Mouse (Mus musculus) limb, embryonic 12.5 days (tissue): ENCODE data around the gene Setx. TPM values are rescaled to one million over a fixed set of nuclear protein-coding genes. Genes with fewer than 3 reads are reported as not detected.

Experiments
- ATAC-seq: fragments of 200-750 bp; cut with Nextera tagmentation; 2 replicates; pipeline ENCODE4 v1.8.0; 2017; ENCODE audit warnings: low read depth, moderate TSS enrichment; ENCODE audit not compliant: insufficient number of reproducible peaks, insufficient read depth, low FRiP score, low TSS enrichment
- H3K27ac ChIP-seq: fragments of 300-500 bp; sonication (generic); 2 replicates; pipeline ENCODE4 v1.5.1; 2016; ENCODE audit warnings: mild to moderate bottlenecking, moderate library complexity
- H3K27me3 ChIP-seq: fragments of 300-500 bp; sonication (generic); 2 replicates; pipeline ENCODE4 v1.6.1; 2016; ENCODE audit warnings: mild to moderate bottlenecking, moderate library complexity
- H3K36me3 ChIP-seq: fragments of 300-500 bp; sonication (generic); 2 replicates; pipeline ENCODE4 v1.6.1; 2016; ENCODE audit warnings: mild to moderate bottlenecking, moderate library complexity
- H3K4me1 ChIP-seq: fragments of 300-500 bp; sonication (generic); replicated peaks from 2 replicates; pipeline ENCODE4 v1.6.1; 2016
- H3K4me2 ChIP-seq: fragments of 300-500 bp; sonication (generic); 2 replicates; pipeline ENCODE4 v1.6.1; 2016; ENCODE audit warnings: mild to moderate bottlenecking, moderate library complexity
- H3K4me3 ChIP-seq: fragments of 300-500 bp; sonication (generic); replicated peaks from 2 replicates; pipeline ENCODE4 v1.5.1; 2016; ENCODE audit warnings: mild to moderate bottlenecking
- H3K9ac ChIP-seq: fragments of 300-500 bp; sonication (generic); replicated peaks from 2 replicates; pipeline ENCODE4 v1.6.1; 2016; ENCODE audit warnings: mild to moderate bottlenecking, moderate library complexity
- H3K9me3 ChIP-seq: fragments of 300-500 bp; sonication (generic); 2 replicates; pipeline ENCODE4 v1.6.1; 2016; ENCODE audit warnings: mild to moderate bottlenecking, moderate library complexity
- WGBS: fragments of 180-500 bp; shearing (Covaris S2); methylation state at CpG from one replicate; pipeline ENCODE4 v1.1.7; 2016; 5-methylcytosine and 5-hydroxymethylcytosine counted together
- polyA plus RNA-seq: library from polyadenylated mRNA; unstranded; fragments of >200 nt; fragmentation: Nextera tagmentation; extraction: Ambion mirVana; gene quantifications from 2 replicates; pipeline ENCODE4 v1.2.1, GENCODE M21; 2016

Setx gene
- polyA plus RNA-seq, 1 experiment from 2014 or later: 14.8 TPM

DNA sequence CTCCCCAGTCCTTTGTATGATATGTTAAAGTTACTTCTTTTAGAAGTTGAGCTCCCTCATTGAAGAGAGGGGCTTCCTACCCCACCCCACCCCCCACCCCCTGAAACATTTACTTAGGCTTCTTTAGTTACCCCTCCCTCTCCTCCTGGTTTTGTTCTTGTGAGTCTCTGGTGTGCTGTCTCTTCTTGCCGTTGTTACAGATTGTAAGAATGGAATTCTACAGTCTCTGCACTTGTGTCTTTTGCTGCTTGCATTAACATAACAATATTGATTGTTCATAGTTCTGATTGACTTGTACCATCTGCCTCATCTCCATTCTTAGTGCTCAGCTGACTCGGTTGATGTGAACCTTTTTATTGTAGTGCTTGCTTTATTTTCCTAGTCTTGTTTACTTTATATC is 28.0 kb downstream of the Setx start:
- H3K36me3 ChIP-seq: peaks cover 90% of the 10 kb centered on the region
- ATAC-seq: no peak
- no peaks in the 10 kb centered on the region for H3K9me3 ChIP-seq
- H3K4me2 ChIP-seq: no peak overlapping the region
- H3K27ac ChIP-seq: no peak overlapping the region
- H3K27me3 ChIP-seq: no peaks in the 10 kb centered on the region
- H3K9ac ChIP-seq: no peak overlapping the region
- no peaks in the 10 kb centered on the region for H3K4me1 ChIP-seq
- 90% methylated on average over 2 of the region's 2 CpGs for WGBS
- H3K4me3 ChIP-seq: no peak overlapping the region

DNA sequence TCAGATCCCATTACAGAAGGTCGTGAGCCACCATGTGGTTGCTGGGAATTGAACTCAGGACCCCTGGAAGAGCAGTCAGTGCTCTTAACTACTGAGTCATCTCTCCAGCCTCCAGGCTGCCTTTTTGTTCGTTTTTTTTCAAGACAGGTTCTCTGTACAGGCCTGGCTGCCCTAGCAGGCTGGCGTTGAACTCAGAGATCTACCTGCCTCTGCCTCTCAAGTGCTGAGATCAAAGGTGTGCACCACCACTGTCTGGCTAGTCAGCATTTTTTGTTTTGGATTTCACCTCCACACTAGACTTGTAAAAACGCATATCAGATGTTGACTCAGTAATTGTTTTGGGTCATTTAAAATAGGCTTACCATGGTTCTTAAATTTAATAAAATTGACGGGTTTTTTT is 44.1 kb downstream of the Setx start:
- H3K4me2 ChIP-seq: no peak overlapping the region
- H3K27me3 ChIP-seq: no peaks in the 10 kb centered on the region
- no peak for ATAC-seq
- no peaks in the 10 kb centered on the region for H3K4me1 ChIP-seq
- no peak overlapping the region for H3K27ac ChIP-seq
- H3K36me3 ChIP-seq: peaks cover 77% of the 10 kb centered on the region
- H3K4me3 ChIP-seq: no peak overlapping the region
- no peak overlapping the region for H3K9ac ChIP-seq
- H3K9me3 ChIP-seq: no peaks in the 10 kb centered on the region
- 88% methylated on average over 5 of the region's 5 CpGs for WGBS

DNA sequence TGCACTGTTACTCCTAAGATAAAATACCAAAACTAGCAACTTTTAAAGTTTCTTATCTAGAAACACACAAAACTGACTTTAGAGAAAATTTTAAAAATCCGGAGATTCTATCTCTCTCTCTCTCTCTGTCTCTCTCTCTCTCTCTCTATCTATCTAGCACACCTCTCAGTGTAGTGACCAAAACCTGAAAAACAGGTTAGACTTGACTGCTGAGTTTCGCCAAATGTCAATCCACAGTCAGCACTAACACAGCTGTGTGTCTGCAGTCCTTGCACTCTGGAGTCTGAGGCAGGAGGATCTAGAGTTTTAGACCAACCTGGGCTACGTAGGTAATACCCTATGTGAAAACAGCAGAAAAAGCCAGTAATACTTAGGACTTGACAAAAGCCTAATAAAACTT is 50.9 kb downstream of the Setx start:
- Histone ChIP-seq H3K4me1 (no peaks in the 10 kb centered on the region), H3K9ac (no peak overlapping the region), H3K4me3 (no peak overlapping the region), H3K27me3 (no peaks in the 10 kb centered on the region), H3K4me2 (no peak overlapping the region), H3K36me3 (peaks cover 86% of the 10 kb centered on the region), H3K9me3 (no peaks in the 10 kb centered on the region), H3K27ac (no peak overlapping the region)
- WGBS: 87% methylated on average over 3 of the region's 3 CpGs
- no peak for ATAC-seq

DNA sequence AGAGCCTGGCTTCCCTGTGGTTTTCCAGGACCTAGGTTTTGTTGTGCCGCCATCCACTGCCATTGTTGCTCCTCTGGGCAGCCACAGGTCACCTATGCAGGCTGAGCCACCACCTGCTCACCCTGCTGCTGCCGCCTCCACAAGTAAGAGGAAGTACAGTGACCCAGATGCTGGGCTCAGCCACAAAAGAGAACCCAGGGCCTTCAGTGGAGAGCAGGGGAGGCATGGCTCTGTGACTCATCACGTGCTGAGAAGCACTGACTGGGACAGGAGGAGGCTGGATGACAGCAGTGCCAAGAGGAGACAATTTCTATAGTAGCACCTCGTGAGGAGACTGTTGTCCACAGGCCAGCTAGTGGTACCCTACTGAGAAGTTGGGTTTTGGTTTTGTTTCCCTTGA is 55.8 kb downstream of the Setx start:
- H3K27me3 ChIP-seq: no peaks in the 10 kb centered on the region
- H3K4me2 ChIP-seq: no peak overlapping the region
- peaks cover 72% of the 10 kb centered on the region for H3K36me3 ChIP-seq
- H3K9me3 ChIP-seq: no peaks in the 10 kb centered on the region
- H3K9ac ChIP-seq: no peak overlapping the region
- H3K4me3 ChIP-seq: no peak overlapping the region
- H3K4me1 ChIP-seq: no peaks in the 10 kb centered on the region
- WGBS: 92% methylated on average over 4 of the region's 4 CpGs
- no peak for ATAC-seq
- H3K27ac ChIP-seq: no peak overlapping the region

DNA sequence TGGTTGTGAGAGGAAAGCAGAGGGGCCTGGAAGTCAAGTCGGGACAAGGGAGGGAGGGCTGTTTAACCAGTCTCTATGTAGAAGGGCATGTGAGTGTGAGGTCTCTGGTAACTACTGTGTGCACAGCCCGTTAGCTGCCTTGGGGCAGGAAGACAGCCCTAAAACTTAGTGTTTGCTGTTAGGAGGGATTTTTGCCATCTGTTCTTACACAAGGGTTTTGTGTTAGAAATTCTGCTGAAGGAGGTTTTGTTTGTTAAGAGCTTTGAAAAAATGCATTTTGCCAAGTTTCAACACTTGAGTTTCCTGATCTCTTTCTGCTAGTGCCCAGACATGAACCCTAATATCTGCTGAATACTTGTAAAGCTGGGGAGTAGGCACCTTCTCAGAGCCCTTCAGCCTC is 57.1 kb downstream of the Setx start:
- Histone ChIP-seq H3K4me2 (no peak overlapping the region), H3K4me1 (no peaks in the 10 kb centered on the region), H3K4me3 (no peak overlapping the region), H3K27me3 (no peaks in the 10 kb centered on the region), H3K27ac (no peak overlapping the region), H3K36me3 (peaks cover 61% of the 10 kb centered on the region), H3K9me3 (no peaks in the 10 kb centered on the region), H3K9ac (no peak overlapping the region)
- 85% methylated on average over 2 of the region's 2 CpGs for WGBS
- ATAC-seq: no peak

DNA sequence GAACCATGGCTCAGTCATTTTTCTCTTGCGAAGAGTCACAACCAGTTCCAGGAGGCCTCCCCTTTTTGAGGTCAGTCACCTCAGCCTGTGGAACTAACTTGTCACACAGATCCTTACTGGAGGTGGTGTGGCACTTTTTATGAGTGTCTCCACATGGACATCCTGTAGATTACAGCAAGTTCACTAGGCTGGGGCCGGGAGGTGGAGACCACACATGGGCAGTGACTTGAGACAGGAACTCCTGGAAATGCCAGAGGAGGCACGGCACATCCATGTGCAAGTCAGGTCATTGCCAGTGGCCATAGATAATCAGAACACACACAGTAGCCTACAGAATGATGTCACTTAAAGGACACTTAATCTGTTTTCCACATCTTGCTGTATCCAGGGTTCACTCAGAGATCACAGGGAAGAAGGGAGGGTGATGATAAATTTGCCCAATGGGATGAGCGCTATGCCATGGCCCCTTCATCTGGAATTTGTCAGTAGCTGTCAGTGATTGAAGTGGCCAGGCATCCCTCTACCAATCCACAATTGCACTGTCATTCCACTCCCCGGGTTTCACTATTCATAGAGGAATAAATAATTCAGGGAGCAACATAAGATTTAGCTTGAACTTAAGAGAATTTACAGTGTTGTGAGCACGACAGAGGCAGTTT is 59.4 kb downstream of the Setx start:
- Histone ChIP-seq H3K36me3 (peaks cover 38% of the 10 kb centered on the region), H3K27me3 (no peaks in the 10 kb centered on the region), H3K4me3 (no peak overlapping the region), H3K4me2 (no peak overlapping the region), H3K27ac (no peak overlapping the region), H3K4me1 (no peaks in the 10 kb centered on the region), H3K9ac (no peak overlapping the region), H3K9me3 (no peaks in the 10 kb centered on the region)
- 57% methylated on average over 6 of the region's 6 CpGs for WGBS
- ATAC-seq: no peak

DNA sequence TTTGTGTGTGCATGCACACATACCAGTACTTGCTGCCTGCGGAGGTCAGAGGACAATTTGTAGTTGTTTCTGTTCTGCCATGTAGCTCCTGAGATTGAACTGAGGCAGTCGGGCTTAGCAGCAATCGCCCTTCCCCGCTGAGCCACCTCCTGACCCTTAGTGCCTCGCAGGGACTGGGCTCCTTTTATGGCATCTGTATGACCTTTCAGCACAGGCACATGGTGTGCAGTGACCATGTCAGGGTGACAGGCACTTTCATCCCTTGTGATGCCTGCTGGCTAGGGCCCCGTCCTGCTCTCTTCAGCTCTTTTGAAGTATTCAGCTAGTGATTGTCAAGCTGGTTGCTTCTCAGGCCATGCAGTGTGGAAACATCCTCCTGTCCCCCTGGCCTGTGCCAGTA is 62.2 kb downstream of the Setx start:
- 37% methylated on average over 6 of the region's 6 CpGs for WGBS
- H3K4me3 ChIP-seq: no peak overlapping the region
- ATAC-seq: no peak

DNA sequence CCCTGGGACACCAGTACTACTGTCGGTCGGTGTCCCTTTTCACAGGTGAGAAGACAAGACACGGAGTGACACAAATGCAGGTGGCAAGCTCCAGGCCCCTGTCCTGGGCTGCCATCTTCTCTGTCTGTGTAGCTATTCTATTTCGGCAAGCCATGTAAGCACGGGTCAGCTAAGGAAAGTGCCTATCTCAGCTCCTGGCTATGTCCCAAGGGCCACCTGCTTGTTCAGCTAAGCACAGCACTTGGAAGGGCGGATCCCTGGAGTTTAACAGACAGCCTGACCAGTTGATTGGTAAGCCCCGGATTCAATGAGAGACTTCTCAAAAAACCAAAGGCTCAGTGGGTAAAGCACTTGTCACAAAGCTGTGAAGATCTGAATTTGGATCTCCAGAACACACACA is 66.4 kb downstream of the Setx start:
- Histone ChIP-seq H3K4me3 (no peak overlapping the region), H3K36me3 (no peaks in the 10 kb centered on the region), H3K27ac (no peak overlapping the region), H3K4me2 (no peak overlapping the region), H3K9me3 (no peaks in the 10 kb centered on the region), H3K27me3 (peaks cover 20% of the 10 kb centered on the region), H3K9ac (no peak overlapping the region), H3K4me1 (peaks cover 9% of the 10 kb centered on the region)
- ATAC-seq: no peak
- WGBS: 83% methylated on average over 7 of the region's 7 CpGs

More for the DNA sequence above, 62.2 kb downstream of the Setx start:
- H3K27ac ChIP-seq: no peak overlapping the region
- no peaks in the 10 kb centered on the region for H3K4me1 ChIP-seq
- H3K36me3 ChIP-seq: peaks cover 10% of the 10 kb centered on the region
- no peak overlapping the region for H3K4me2 ChIP-seq
- no peaks in the 10 kb centered on the region for H3K27me3 ChIP-seq
- no peaks in the 10 kb centered on the region for H3K9me3 ChIP-seq
- H3K9ac ChIP-seq: no peak overlapping the region

DNA sequence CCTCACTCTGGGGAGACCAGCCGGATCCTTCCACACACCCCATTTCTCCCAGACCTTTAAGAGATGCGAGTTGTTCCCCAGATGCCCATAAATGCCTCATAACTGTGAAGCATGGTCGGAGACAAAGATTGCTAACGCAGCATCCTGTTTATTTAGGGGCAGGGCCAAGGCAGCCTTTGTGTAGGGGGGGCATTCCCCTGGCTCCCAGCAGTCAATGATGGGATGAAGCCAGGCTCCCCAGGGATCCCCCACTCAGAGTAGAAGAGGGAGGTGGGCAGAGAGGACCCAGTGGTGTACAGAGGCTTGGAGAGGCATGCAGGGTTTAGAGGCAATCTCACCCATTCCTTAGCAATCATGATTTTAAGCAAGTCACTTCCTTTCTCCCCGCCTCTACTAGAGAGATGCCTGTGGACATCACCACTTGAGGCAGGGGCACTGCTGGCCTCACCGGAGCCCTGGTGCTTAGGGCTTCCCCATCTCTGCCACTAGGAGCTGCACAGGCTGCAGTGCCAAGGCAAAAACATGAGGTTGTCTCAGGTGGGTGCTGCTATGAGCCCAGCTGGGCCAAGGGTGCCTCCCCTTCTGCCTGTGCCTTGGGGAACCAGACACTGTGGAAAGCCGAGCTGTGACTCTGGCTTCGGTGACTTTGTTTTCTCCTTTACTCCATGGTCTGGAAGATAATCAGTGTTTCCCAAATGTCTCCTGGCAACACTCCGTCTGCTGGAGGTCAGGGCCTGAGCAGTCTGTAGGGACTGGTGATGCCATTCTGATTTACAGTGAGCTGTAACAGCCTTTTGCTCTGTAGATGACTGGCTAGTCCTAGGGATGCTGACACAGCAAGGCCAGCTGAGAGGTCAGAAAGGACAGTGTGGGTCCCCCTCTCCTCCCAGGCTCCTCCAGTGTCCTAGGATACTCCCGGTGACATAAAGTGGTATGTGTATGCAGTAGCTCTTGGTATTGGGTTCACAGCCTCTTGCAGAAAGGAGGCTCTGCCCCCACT is 67.5 kb downstream of the Setx start:
- 63% methylated on average over 10 of the region's 10 CpGs for WGBS

DNA sequence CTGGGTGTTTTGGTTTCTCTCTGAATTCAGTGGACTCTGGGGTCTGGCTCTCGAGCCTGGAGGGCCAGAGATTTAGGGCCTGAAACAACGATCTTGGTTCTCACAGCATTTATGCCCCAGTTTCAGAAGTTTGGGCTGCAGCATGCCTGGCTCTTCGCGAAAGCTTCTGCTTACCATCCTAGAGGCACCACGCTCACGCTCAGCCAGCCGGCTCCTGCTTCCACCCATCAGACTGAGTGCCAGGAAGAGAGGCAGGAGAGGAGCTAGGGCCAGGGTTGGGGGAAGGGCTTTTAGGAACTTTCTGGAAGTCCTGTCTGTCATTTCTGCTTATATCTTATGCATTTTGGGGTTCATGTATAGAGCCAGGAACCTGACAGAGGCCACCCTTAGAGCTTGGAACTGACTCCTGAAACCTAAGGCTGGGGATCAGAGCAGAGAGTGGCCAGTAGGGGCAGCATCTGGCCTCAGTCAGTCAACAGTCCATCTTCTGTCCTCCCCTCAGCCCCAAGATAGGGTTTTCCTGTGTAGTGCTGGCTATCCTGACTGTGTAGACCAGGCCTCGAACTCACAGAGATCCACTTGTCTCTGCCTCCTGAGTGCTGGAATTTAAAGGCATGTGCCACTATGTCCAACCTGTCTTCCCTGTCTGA is 68.8 kb downstream of the Setx start:
- Histone ChIP-seq H3K4me1 (peaks cover 10% of the 10 kb centered on the region), H3K27me3 (peaks cover 44% of the 10 kb centered on the region)

More for the DNA sequence above, 67.5 kb downstream of the Setx start:
- no peak for ATAC-seq
- H3K4me1 ChIP-seq: peaks cover 10% of the 10 kb centered on the region
- H3K27ac ChIP-seq: no peak overlapping the region
- H3K27me3 ChIP-seq: peaks cover 31% of the 10 kb centered on the region
- H3K9ac ChIP-seq: no peak overlapping the region
- H3K9me3 ChIP-seq: no peaks in the 10 kb centered on the region
- H3K4me2 ChIP-seq: no peak overlapping the region
- H3K4me3 ChIP-seq: no peak overlapping the region
- no peaks in the 10 kb centered on the region for H3K36me3 ChIP-seq

More for the DNA sequence above, 68.8 kb downstream of the Setx start:
- no peak overlapping the region for H3K4me2 ChIP-seq
- ATAC-seq: no peak
- H3K9ac ChIP-seq: no peak overlapping the region
- no peaks in the 10 kb centered on the region for H3K9me3 ChIP-seq
- no peaks in the 10 kb centered on the region for H3K36me3 ChIP-seq
- H3K4me3 ChIP-seq: no peak overlapping the region
- WGBS: 87% methylated on average over 8 of the region's 8 CpGs
- H3K27ac ChIP-seq: no peak overlapping the region
